Mouse (Mus musculus) NIH3T3 (cell line): ENCODE measurements around the gene Cby3.
A peak's percentile ranks its signal among the peaks of the same experiment; 100 is the strongest.

Experiments used
- DNase-seq: peaks from one replicate; pipeline ENCODE4 v3.0.0-alpha.2; 2012; ENCODE audit warnings: low read depth

Gene Cby3

GRCm38 (mm10) chr11:50389011-50389410, 34.7 kb downstream of the Cby3 start:
- no peak for DNase-seq

DNA sequence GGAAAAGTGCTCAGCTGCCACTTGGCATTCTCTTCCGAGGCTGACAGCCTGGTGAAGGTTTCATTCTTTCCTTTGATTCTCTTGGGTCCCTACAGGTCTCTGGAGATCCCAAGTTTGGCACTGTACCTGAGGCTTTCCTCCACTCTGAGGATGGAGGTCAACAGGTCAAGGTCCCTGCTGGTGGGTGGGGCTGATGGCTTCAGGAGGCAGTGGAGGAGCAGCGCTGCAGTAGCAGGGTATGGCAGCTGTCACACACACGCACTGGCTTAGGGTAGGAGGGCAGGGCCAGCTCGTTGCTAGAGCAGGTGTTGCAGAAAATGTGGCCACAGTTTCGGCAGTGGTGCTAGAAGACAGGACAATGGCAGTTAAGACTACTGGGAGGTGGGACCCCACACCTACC, 35.4 kb downstream of the Cby3 start:
- DNase-seq = no peak

GRCm38 (mm10) chr11:50391272-50391960, 37.2 kb downstream of the Cby3 start:
- no peak for DNase-seq

- no peak for DNase-seq
These were observed 39.0 kb downstream of the Cby3 start for GRCm38 (mm10) chr11:50393306-50393705.

DNA sequence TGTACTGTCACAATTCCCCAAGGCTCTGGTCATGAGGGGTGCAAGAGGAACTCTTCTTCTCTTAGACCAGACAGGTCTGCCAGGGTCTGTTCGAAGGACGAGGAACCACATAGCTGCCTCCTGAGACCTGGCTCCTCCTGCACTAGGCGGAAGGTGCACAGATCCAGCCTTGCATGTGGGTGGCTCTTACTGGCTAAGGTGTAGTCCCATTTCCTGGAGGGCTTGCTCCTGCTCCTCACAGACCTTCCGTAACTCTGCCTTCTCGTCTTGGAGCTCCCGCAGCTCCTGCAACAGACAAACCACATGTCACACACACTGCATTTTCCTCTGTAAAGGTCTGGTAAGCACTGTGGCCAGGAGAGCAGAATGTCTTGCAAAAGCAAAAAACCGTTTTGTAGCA, 40.5 kb downstream of the Cby3 start:
- no peak for DNase-seq

GRCm38 (mm10) chr11:50396766-50397307, 42.6 kb downstream of the Cby3 start:
- DNase-seq = no peak

DNA sequence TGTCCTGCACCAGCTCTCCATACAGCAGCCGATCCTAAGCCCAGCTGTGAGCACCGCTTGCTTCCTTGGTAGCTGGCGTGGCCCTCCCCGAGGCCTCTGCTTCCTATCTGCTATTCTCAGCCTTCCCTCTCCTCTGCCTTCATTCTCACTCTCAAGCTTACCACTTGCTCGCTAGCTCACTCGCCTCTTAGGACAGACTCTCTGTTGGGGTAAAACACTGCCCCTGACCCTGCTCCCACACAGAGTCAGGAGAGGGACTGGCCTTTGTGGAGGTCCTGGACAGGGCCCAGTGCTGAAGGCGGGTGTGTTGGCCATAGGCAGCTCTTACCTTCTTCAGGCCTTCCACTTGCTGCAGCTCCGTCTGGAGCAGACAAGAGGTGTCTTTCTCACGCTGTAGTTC, 43.1 kb downstream of the Cby3 start:
- DNase-seq = no peak

- no peak for DNase-seq
These were observed 44.5 kb downstream of the Cby3 start for GRCm38 (mm10) chr11:50398803-50399202.

- DNase-seq = no peak
These were observed 48.2 kb downstream of the Cby3 start for GRCm38 (mm10) chr11:50402481-50402880.

GRCm38 (mm10) chr11:50403367-50404014, 49.2 kb downstream of the Cby3 start:
- peak; percentile 61 for DNase-seq

GRCm38 (mm10) chr11:50407235-50407634, 53.0 kb downstream of the Cby3 start:
- no peak for DNase-seq
